Mouse (Mus musculus): ENCODE results near the gene Slc22a17. TPM values are rescaled to one million over a fixed set of nuclear protein-coding genes. Genes with fewer than 3 reads are reported as not detected.

The Slc22a17 gene
- polyA plus RNA-seq, 1 experiment from 2014 or later, result 50.8 TPM

GRCm38 (mm10) chr14:54875844-54876538 is 36.9 kb downstream of the Slc22a17 start:
- Histone ChIP-seq H3K9ac (peak overlapping the region; percentile 79), H3K9me3 (replicated peaks) (no peaks in the 10 kb centered on the region), H3K4me1 (replicated peaks) (peaks cover 14% of the 10 kb centered on the region), H3K27me3 (replicated peaks) (peaks cover 7% of the 10 kb centered on the region; the same call in 1 of the 2 replicates), H3K4me3 (peak overlapping the region; percentile 76), H3K36me3 (no peaks in the 10 kb centered on the region), H3K27ac (ENCODE audit: poor library complexity, severe bottlenecking) (peak overlapping the region; percentile 85), H3K4me2 (peak overlapping the region; percentile 98)
- ATAC-seq (ENCODE audit: insufficient number of reproducible peaks, low FRiP score), result no peak
- WGBS, result 2% methylated on average over 36 of the region's 36 CpGs

DNA sequence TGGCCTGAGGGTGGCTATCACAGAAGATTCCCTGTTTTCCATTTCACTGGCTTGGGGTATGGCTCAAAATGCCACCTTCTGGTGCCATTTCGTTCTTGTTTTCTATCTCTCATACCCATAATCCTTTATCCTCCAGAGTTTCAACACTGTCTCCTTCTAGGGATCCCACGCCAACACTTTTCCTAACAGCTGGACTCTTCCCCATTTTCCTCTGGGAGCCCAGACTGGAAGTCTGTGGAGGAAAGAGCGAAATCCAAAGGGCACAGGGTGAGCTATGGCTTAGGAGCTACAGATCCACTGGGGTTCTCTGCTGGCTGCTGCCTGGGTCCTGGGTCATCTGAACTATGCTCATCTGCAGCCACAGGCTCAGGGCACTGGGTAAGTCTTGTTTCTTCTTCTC is 38.8 kb downstream of the Slc22a17 start:
- Histone ChIP-seq H3K4me2 (no peak overlapping the region), H3K4me1 (replicated peaks) (peaks cover 14% of the 10 kb centered on the region), H3K9me3 (replicated peaks) (no peaks in the 10 kb centered on the region), H3K27me3 (replicated peaks) (peaks cover 7% of the 10 kb centered on the region; the same call in 1 of the 2 replicates), H3K27ac (ENCODE audit: poor library complexity, severe bottlenecking) (no peak overlapping the region), H3K36me3 (no peaks in the 10 kb centered on the region), H3K4me3 (no peak overlapping the region), H3K9ac (no peak overlapping the region)
- no peak for ATAC-seq (ENCODE audit: insufficient number of reproducible peaks, low FRiP score)
- 83% methylated on average over 3 of the region's 3 CpGs for WGBS

DNA sequence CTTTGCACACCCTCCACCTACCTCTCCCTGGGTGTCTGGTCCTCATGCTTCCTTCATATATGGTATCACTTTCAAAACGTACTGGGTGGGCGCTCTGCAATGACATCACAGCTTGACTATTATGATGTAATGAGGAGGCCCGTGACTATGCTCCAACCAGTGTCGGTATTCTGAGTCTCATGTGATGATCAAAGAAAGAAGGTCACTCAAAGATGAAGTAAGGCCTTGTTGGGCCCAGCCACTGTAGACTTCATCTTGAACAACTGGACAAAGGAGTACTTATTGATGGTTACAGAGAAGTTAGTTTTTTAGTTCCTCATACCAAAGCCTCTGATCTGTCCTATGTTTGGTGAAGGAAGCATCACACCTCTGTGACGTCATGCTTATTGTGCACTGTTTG is 42.1 kb downstream of the Slc22a17 start, which contains the start of gene Homez:
Homez (minus strand) TSS at position 101 of the 400 bp plus-strand sequence.
- Histone ChIP-seq H3K27ac (ENCODE audit: poor library complexity, severe bottlenecking) (no peak within 1 kb of the TSS), H3K4me2 (no peak within 1 kb of the TSS), H3K4me3 (no peak within 1 kb of the TSS), H3K36me3 (no peaks in the 10 kb centered on the region), H3K4me1 (replicated peaks) (peaks cover 5% of the 10 kb centered on the region), H3K27me3 (replicated peaks) (peaks cover 7% of the 10 kb centered on the region; the same call in 1 of the 2 replicates), H3K9ac (no peak within 1 kb of the TSS), H3K9me3 (replicated peaks) (no peaks in the 10 kb centered on the region)
- 84% methylated on average over 5 of the region's 5 CpGs for WGBS
- no peak for ATAC-seq (ENCODE audit: insufficient number of reproducible peaks, low FRiP score)

DNA sequence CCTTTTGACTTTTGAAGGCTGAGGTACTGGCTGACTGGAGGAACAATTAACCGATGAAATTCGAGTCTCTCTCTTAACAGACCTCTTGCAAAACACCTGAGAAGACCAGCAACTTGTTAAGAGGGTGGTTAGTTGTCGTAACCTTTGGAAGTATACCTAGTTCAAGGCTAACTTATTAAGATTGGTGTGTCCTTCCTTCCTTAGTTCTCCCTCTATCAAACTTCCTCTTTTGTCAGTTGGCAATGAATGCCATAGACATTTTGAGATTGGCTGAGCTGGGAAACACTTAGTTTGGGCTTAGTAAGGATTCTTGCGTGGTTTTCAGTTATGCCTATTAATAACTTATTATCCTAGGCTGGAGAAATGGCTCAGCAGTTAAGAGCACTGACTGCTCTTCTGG is 44.9 kb downstream of the Slc22a17 start:
- no peaks in the 10 kb centered on the region for H3K27me3 ChIP-seq (replicated peaks)
- no peak for ATAC-seq (ENCODE audit: insufficient number of reproducible peaks, low FRiP score)
- no peak overlapping the region for H3K4me2 ChIP-seq
- H3K4me3 ChIP-seq, result no peak overlapping the region
- H3K9ac ChIP-seq, result no peak overlapping the region
- H3K27ac ChIP-seq (ENCODE audit: poor library complexity, severe bottlenecking), result no peak overlapping the region
- H3K36me3 ChIP-seq, result no peaks in the 10 kb centered on the region
- WGBS, result 80% methylated on average over 4 of the region's 4 CpGs
- H3K4me1 ChIP-seq (replicated peaks), result peaks cover 3% of the 10 kb centered on the region
- no peaks in the 10 kb centered on the region for H3K9me3 ChIP-seq (replicated peaks)

GRCm38 (mm10) chr14:54866936-54867335 is 46.0 kb downstream of the Slc22a17 start:
- Histone ChIP-seq H3K4me1 (replicated peaks) (peaks cover 3% of the 10 kb centered on the region), H3K9ac (no peak overlapping the region), H3K27me3 (replicated peaks) (no peaks in the 10 kb centered on the region), H3K4me3 (no peak overlapping the region), H3K9me3 (replicated peaks) (no peaks in the 10 kb centered on the region), H3K27ac (ENCODE audit: poor library complexity, severe bottlenecking) (no peak overlapping the region), H3K4me2 (no peak overlapping the region), H3K36me3 (no peaks in the 10 kb centered on the region)
- WGBS, result 44% methylated on average over 5 of the region's 5 CpGs
- no peak for ATAC-seq (ENCODE audit: insufficient number of reproducible peaks, low FRiP score)

- no peak overlapping the region for H3K4me3 ChIP-seq
- no peaks in the 10 kb centered on the region for H3K27me3 ChIP-seq (replicated peaks)
- H3K36me3 ChIP-seq, result no peaks in the 10 kb centered on the region
- ATAC-seq (ENCODE audit: insufficient number of reproducible peaks, low FRiP score), result no peak
- peaks cover 3% of the 10 kb centered on the region for H3K4me1 ChIP-seq (replicated peaks)
- no peak overlapping the region for H3K4me2 ChIP-seq
- no peaks in the 10 kb centered on the region for H3K9me3 ChIP-seq (replicated peaks)
- no peak overlapping the region for H3K9ac ChIP-seq
- 71% methylated on average over 3 of the region's 3 CpGs for WGBS
- no peak overlapping the region for H3K27ac ChIP-seq (ENCODE audit: poor library complexity, severe bottlenecking)
Measured at GRCm38 (mm10) chr14:54866268-54866667, 46.7 kb downstream of the Slc22a17 start.

GRCm38 (mm10) chr14:54865626-54866025 is 47.3 kb downstream of the Slc22a17 start:
- no peak overlapping the region for H3K4me2 ChIP-seq

GRCm38 (mm10) chr14:54864313-54865036 is 48.5 kb downstream of the Slc22a17 start:
- Histone ChIP-seq H3K4me2 (peak overlapping the region; percentile 72), H3K9ac (peak overlapping the region; percentile 97), H3K27ac (ENCODE audit: poor library complexity, severe bottlenecking) (peak overlapping the region; percentile 76; the same call in 1 of the 2 replicates), H3K9me3 (replicated peaks) (no peaks in the 10 kb centered on the region), H3K36me3 (no peaks in the 10 kb centered on the region), H3K27me3 (replicated peaks) (no peaks in the 10 kb centered on the region), H3K4me1 (replicated peaks) (peaks cover 3% of the 10 kb centered on the region), H3K4me3 (peak overlapping the region; percentile 99)
- ATAC-seq (ENCODE audit: insufficient number of reproducible peaks, low FRiP score), result no peak
- WGBS, result 14% methylated on average over 21 of the region's 21 CpGs

More at GRCm38 (mm10) chr14:54865626-54866025, 47.3 kb downstream of the Slc22a17 start:
- no peak overlapping the region for H3K9ac ChIP-seq
- no peaks in the 10 kb centered on the region for H3K9me3 ChIP-seq (replicated peaks)
- H3K27ac ChIP-seq (ENCODE audit: poor library complexity, severe bottlenecking), result no peak overlapping the region
- H3K4me3 ChIP-seq, result no peak overlapping the region
- WGBS, result 75% methylated on average over 5 of the region's 5 CpGs
- H3K27me3 ChIP-seq (replicated peaks), result no peaks in the 10 kb centered on the region
- no peak for ATAC-seq (ENCODE audit: insufficient number of reproducible peaks, low FRiP score)
- H3K4me1 ChIP-seq (replicated peaks), result peaks cover 3% of the 10 kb centered on the region
- H3K36me3 ChIP-seq, result no peaks in the 10 kb centered on the region

GRCm38 (mm10) chr14:54863501-54864312 is 49.2 kb downstream of the Slc22a17 start:
- no peaks in the 10 kb centered on the region for H3K9me3 ChIP-seq (replicated peaks)
- H3K27ac ChIP-seq (ENCODE audit: poor library complexity, severe bottlenecking), result peak overlapping the region; percentile 76
- under 1% methylated on average over 50 of the region's 56 CpGs for WGBS
- H3K4me3 ChIP-seq, result peak overlapping the region; percentile 99
- H3K9ac ChIP-seq, result peak overlapping the region; percentile 97
- no peaks in the 10 kb centered on the region for H3K36me3 ChIP-seq
- peak overlapping the region; percentile 72 for H3K4me2 ChIP-seq
- peaks cover 3% of the 10 kb centered on the region for H3K4me1 ChIP-seq (replicated peaks)
- peak; percentile 100 for ATAC-seq (ENCODE audit: insufficient number of reproducible peaks, low FRiP score)
- no peaks in the 10 kb centered on the region for H3K27me3 ChIP-seq (replicated peaks)

DNA sequence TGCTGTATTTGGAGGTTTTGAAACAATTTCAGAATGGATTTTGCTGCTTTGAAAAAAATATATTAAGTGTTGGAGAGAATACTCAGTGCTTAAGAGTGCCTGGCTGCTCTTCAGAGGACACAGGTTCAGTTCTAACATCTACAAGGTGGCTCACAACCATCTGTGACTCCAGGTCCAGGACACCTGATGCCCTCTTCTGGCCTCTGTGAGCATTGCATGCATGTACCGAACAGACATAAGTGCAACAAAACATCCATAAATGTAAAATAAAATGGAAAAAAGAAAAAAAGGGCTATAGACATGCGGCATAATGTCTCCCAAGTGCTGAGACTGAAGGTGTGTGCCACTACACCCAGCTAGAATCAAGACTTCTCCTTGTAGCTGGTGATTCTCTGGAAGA is 52.4 kb downstream of the Slc22a17 start:
- WGBS, result 49% methylated on average over 2 of the region's 2 CpGs
- peaks cover 3% of the 10 kb centered on the region for H3K4me1 ChIP-seq (replicated peaks)
- no peak overlapping the region for H3K4me3 ChIP-seq
- ATAC-seq (ENCODE audit: insufficient number of reproducible peaks, low FRiP score), result no peak
- H3K9ac ChIP-seq, result no peak overlapping the region
- H3K27ac ChIP-seq (ENCODE audit: poor library complexity, severe bottlenecking), result no peak overlapping the region
- no peak overlapping the region for H3K4me2 ChIP-seq
- H3K36me3 ChIP-seq, result peaks cover 24% of the 10 kb centered on the region
- H3K9me3 ChIP-seq (replicated peaks), result no peaks in the 10 kb centered on the region
- no peaks in the 10 kb centered on the region for H3K27me3 ChIP-seq (replicated peaks)

- Histone ChIP-seq H3K4me2 (no peak overlapping the region), H3K4me3 (no peak overlapping the region), H3K9me3 (replicated peaks) (no peaks in the 10 kb centered on the region), H3K27ac (ENCODE audit: poor library complexity, severe bottlenecking) (no peak overlapping the region), H3K9ac (no peak overlapping the region), H3K36me3 (peaks cover 34% of the 10 kb centered on the region), H3K4me1 (replicated peaks) (no peaks in the 10 kb centered on the region), H3K27me3 (replicated peaks) (no peaks in the 10 kb centered on the region)
- ATAC-seq (ENCODE audit: insufficient number of reproducible peaks, low FRiP score), result no peak
- WGBS, result 84% methylated on average over 9 of the region's 9 CpGs
Measured at GRCm38 (mm10) chr14:54857891-54858290, 55.0 kb downstream of the Slc22a17 start.

All from heart, embryonic 12.5 days (tissue).